Comparison of ENCODE assay signal across 8 mouse cellular contexts in the genomic region with DNA sequence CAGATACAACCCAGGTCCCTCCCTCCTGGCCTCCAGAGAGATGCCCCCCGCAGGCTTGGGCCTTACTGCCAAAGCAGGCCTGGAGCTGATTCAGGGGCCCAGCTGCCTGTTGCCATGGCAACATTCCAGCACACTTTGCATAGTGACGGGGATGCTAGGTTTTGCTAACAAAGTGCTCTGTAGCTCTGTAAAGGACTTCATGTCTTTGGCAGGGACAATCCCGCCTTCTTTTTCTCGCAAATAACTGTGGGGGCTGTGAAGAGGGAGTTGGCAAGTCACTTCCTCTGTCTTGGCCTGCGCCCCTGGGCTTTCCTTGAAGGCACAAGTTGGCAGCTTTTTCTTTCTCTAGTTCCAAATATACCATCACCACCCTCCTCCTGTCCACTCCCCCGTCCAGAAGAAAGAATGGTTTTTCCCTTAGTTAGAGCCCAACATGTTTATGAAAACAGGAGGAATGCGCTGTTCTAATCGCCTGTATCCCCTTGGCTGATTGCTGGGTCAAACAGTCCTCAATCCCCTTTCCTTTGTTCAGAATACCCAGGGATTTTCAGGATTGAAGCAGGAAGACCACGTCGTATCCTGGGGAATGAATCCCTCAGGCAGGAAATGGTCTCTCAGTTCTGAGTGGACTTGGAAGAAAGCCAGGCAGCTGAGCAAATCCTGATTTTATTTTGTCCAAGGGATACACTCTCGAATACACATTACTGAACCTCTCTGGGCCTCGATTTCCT.
DNase-seq lines count a peak whose midpoint lies in the region; ATAC-seq and TF ChIP-seq lines count a peak whose summit lies in the region.

No protein-coding gene starts in this region.

- no peak for TF ChIP-seq CTCF in CH12.LX (conservative IDR thresholded peaks at IDR 0.05 in 1 of 2, IDR thresholded peaks at IDR 0.05 in 1 of 2; ENCODE audit: low read depth in 2 of 2, low read length in 2 of 2)
- no peak for TF ChIP-seq CTCF in cerebellum, adult 2 months (IDR thresholded peaks at IDR 0.05; ENCODE audit: borderline replicate concordance, insufficient read depth, low read depth, low read length)
- no peak for TF ChIP-seq CTCF in left cerebral cortex, adult 2 months (IDR thresholded peaks at IDR 0.05)
- TF ChIP-seq CTCF in thymus, adult 2 months (IDR thresholded peaks at IDR 0.05; ENCODE audit: borderline replicate concordance, control insufficient read depth, extremely low read depth, insufficient read depth, low read length, poor library complexity): no peak

- H3K9me3 ChIP-seq in CH12.LX (replicated peaks; ENCODE audit: low read length): no peaks in the 10 kb centered on the region
- no peaks in the 10 kb centered on the region for H3K9me3 ChIP-seq in hindbrain, embryonic 10.5 days
- no peaks in the 10 kb centered on the region for H3K9me3 ChIP-seq in midbrain, embryonic 14.5 days (ENCODE audit: control insufficient read depth, low read length)

- H3K36me3 ChIP-seq in CH12.LX (replicated peaks in 1 of 2; ENCODE audit: control insufficient read depth in 1 of 2, insufficient read depth in 1 of 2, low read length in 1 of 2): no peaks in the 10 kb centered on the region
- no peaks in the 10 kb centered on the region for H3K36me3 ChIP-seq in hindbrain, embryonic 10.5 days
- no peaks in the 10 kb centered on the region for H3K36me3 ChIP-seq in midbrain, embryonic 14.5 days (ENCODE audit: control insufficient read depth, insufficient read depth, low read length)
- no peaks in the 10 kb centered on the region for H3K36me3 ChIP-seq in thymus, adult 2 months (ENCODE audit: control insufficient read depth, insufficient read depth, low read length)

- in situ Hi-C loops in CH12.LX (cut with MboI; ENCODE audit: low pct_ligation_motif_present, low pct_unique_long_range_greater_than_20kb, low sequenced_read_pairs): no loop called here

- H3K9ac ChIP-seq in CH12.LX (ENCODE audit: insufficient read depth, low read depth): no peak overlapping the region
- H3K9ac ChIP-seq in midbrain, embryonic 14.5 days (replicated peaks; ENCODE audit: low read length): no peak overlapping the region

- H3K4me3 ChIP-seq in CH12.LX (replicated peaks in 1 of 3; ENCODE audit: low read depth in 2 of 3, low read length in 2 of 3, poor library complexity in 1 of 3): no peak overlapping the region
- no peak overlapping the region for H3K4me3 ChIP-seq in cerebellum, adult 2 months (replicated peaks; ENCODE audit: insufficient read depth, low read depth, low read length)
- H3K4me3 ChIP-seq in hindbrain, embryonic 10.5 days: no peak overlapping the region
- H3K4me3 ChIP-seq in left cerebral cortex, adult 2 months: no peak overlapping the region
- no peak overlapping the region for H3K4me3 ChIP-seq in midbrain, embryonic 14.5 days (replicated peaks; ENCODE audit: low read depth, low read length)
- no peak overlapping the region for H3K4me3 ChIP-seq in thymus, adult 2 months (ENCODE audit: control insufficient read depth, insufficient read depth, low read length)

- no peak for TF ChIP-seq EP300 in CH12.LX (IDR thresholded peaks at IDR 0.05; ENCODE audit: low read length)

- intact Hi-C loops in left cerebral cortex, adult 2 months (cut with DNase I): loop anchor here (5.0 kb wide), 1 partner anchor 42 kb away; no protein-coding TSS in a partner anchor

- peak; percentile 82 for ATAC-seq in midbrain, embryonic 14.5 days (ENCODE audit: low FRiP score, low TSS enrichment)

- H3K27ac ChIP-seq in CH12.LX (ENCODE audit: insufficient read depth, low read depth): no peak overlapping the region
- H3K27ac ChIP-seq in cerebellum, adult 2 months (ENCODE audit: insufficient read depth, low read length): no peak overlapping the region
- peak overlapping the region; percentile 76 for H3K27ac ChIP-seq in hindbrain, embryonic 10.5 days
- H3K27ac ChIP-seq in left cerebral cortex, adult 2 months: peak overlapping the region; percentile 45
- peak overlapping the region; percentile 73 for H3K27ac ChIP-seq in midbrain, embryonic 14.5 days (replicated peaks; ENCODE audit: low read depth, low read length)
- H3K27ac ChIP-seq in thymus, adult 2 months (ENCODE audit: control insufficient read depth, insufficient read depth, low read length): no peak overlapping the region

- TF ChIP-seq POLR2A in CH12.LX (IDR thresholded peaks at IDR 0.05; ENCODE audit: low read depth, low read length): no peak
- no peak for TF ChIP-seq POLR2A in cerebellum, adult 2 months (IDR thresholded peaks at IDR 0.05; ENCODE audit: borderline replicate concordance, insufficient read depth, low read length)
- TF ChIP-seq POLR2A in thymus, adult 2 months (IDR thresholded peaks at IDR 0.05; ENCODE audit: control insufficient read depth, extremely low read depth, insufficient read depth, low read length, poor library complexity): no peak

- no peaks in the 10 kb centered on the region for H3K79me2 ChIP-seq in CH12.LX (replicated peaks; ENCODE audit: control insufficient read depth, extremely low read depth, insufficient read depth, poor library complexity, severe bottlenecking)

- WGBS in cerebellum, adult 2 months: 15% methylated on average over 12 of the region's 12 CpGs
- WGBS in hindbrain, embryonic 10.5 days: 32% methylated on average over 12 of the region's 12 CpGs
- WGBS in midbrain, embryonic 14.5 days: 24% methylated on average over 12 of the region's 12 CpGs
- WGBS in thymus, adult 2 months: 74% methylated on average over 12 of the region's 12 CpGs

- no peak overlapping the region for H3K4me2 ChIP-seq in CH12.LX (ENCODE audit: insufficient read depth, low read depth, poor library complexity, severe bottlenecking)
- H3K4me2 ChIP-seq in midbrain, embryonic 14.5 days (ENCODE audit: low read length): no peak overlapping the region

- no peaks in the 10 kb centered on the region for H3K27me3 ChIP-seq in CH12.LX (replicated peaks)
- no peaks in the 10 kb centered on the region for H3K27me3 ChIP-seq in cerebellum, adult 2 months (ENCODE audit: control insufficient read depth, insufficient read depth, low read length)
- peaks cover 86% of the 10 kb centered on the region for H3K27me3 ChIP-seq in hindbrain, embryonic 10.5 days (ENCODE audit: insufficient read depth, poor library complexity, severe bottlenecking)
- H3K27me3 ChIP-seq in midbrain, embryonic 14.5 days (ENCODE audit: control insufficient read depth, insufficient read depth, low read length): no peaks in the 10 kb centered on the region
- no peaks in the 10 kb centered on the region for H3K27me3 ChIP-seq in thymus, adult 2 months (ENCODE audit: control insufficient read depth, insufficient read depth, low read length)

- dilution Hi-C loops in CH12.LX (cut with MboI; ENCODE audit: extremely low pct_ligation_motif_present, extremely low pct_unique_long_range_greater_than_20kb, low sequenced_read_pairs): no loop called here

- peak; percentile 68 for DNase-seq in CH12.LX (ENCODE audit: extremely low read depth)
- peak; percentile 55 to 66 for DNase-seq in cerebellum, adult 2 months
- peak; percentile 54 for DNase-seq in forelimb bud, embryonic 11.5 days (ENCODE audit: low read depth, low spot score)
- DNase-seq in hindbrain, embryonic 10.5 days (ENCODE audit: low spot score): peak; percentile 62
- DNase-seq in left cerebral cortex, adult 2 months (ENCODE audit: extremely low spot score in 1 of 2, low spot score in 2 of 2): peak; percentile 52 to 61
- peak; percentile 84 for DNase-seq in midbrain, embryonic 14.5 days
- DNase-seq in testis, postnatal 14 days (ENCODE audit: low spot score): peak; percentile 24
- no peak for DNase-seq in thymus, adult 2 months

- peaks cover 0 to 16% of the 10 kb centered on the region in 2 experiments; a peak in 2 of 4 replicates for H3K4me1 ChIP-seq in CH12.LX (ENCODE audit: control insufficient read depth in 1 of 2, insufficient read depth in 2 of 2)
- peaks cover 2% of the 10 kb centered on the region; the same call in 1 of the 2 replicates for H3K4me1 ChIP-seq in cerebellum, adult 2 months (ENCODE audit: control insufficient read depth, insufficient read depth, low read length)
- peaks cover 15% of the 10 kb centered on the region for H3K4me1 ChIP-seq in hindbrain, embryonic 10.5 days (replicated peaks)
- H3K4me1 ChIP-seq in midbrain, embryonic 14.5 days (ENCODE audit: control insufficient read depth, insufficient read depth, low read length): no peaks in the 10 kb centered on the region
- H3K4me1 ChIP-seq in thymus, adult 2 months (replicated peaks; ENCODE audit: control insufficient read depth, insufficient read depth, low read length): no peaks in the 10 kb centered on the region

- TF ChIP-seq RAD21 in CH12.LX (IDR thresholded peaks at IDR 0.05; ENCODE audit: low read depth, low read length): no peak

TF ChIP-seq in CH12.LX, 34 proteins besides CTCF, POLR2A, EP300 and RAD21:
- TF ChIP-seq ZC3H11A (IDR thresholded peaks at IDR 0.05; ENCODE audit: low read depth, low read length) (no peak), RCOR1 (conservative IDR thresholded peaks at IDR 0.05; ENCODE audit: low read depth, low read length) (no peak), PAX5 (IDR thresholded peaks at IDR 0.05; ENCODE audit: low read length) (no peak), MXI1 (IDR thresholded peaks at IDR 0.05; ENCODE audit: low read depth, low read length) (no peak), ELF1 (IDR thresholded peaks at IDR 0.05; ENCODE audit: low read depth, low read length) (no peak), MAFK (IDR thresholded peaks at IDR 0.05; ENCODE audit: insufficient replicate concordance, low read length) (no peak)

Comparison
In these comparisons a context has a peak if more than half of its experiments do, and no peak if none do; other contexts are left out.
1. H3K27ac ChIP-seq: peak in hindbrain, embryonic 10.5 days (single experiment), left cerebral cortex, adult 2 months (single experiment) and midbrain, embryonic 14.5 days (single experiment); none in CH12.LX (single experiment), cerebellum, adult 2 months (single experiment) and thymus, adult 2 months (single experiment).